Mouse (Mus musculus): ENCODE measurements around the gene Pgp. TPM values are rescaled to one million over a fixed set of nuclear protein-coding genes. Genes with fewer than 3 reads are reported as not detected.
"Not testable (repeated sequence)": the region's sequence is repeated elsewhere in the genome, so short reads cannot be mapped to it uniquely, and the experiment has no call there.

Gene Pgp
- polyA plus RNA-seq (2012; rRNA removed), result 37.6 and 49.6 TPM in 2 replicates
- polyA plus RNA-seq (2014; fragmentation: Nextera tagmentation; extraction: Ambion mirVana), result 52.9 TPM in 2 replicates

DNA sequence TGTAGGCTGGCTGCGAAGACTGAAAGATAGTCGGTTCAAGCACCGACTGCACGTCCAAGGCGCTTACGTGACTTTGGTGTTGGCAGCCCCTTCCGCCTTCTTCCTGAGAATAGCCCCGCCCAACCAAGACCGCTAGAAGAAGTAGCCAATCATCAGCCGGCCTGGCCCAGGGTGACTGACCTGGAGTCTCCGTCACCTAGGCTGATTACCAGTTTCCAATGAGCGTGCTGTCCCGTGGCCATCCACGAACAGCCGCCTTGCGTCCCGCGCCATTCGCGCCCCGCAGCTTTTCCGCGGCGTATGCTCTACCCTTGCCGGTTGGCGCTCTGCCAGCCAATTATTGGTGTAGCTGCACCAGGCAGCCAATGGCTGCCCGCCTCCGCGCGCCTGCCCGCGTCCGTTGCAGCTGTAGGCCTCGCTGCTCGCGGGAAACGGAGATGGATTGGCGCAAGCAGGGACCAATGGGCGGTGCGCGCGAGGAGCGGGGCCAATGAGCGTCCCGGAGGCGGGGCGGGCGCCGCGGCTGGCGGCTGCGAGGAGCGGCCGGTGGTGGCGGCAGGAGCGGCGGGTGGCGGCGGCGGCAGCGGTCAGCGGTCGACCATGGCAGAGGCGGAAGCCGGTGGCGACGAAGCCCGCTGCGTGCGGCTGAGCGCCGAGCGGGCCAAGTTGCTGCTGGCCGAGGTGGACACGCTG is at the start of gene Pgp, which contains the start of gene E4f1:
Pgp (plus strand) TSS at position 483 of the 693 bp plus-strand sequence.
E4f1 (minus strand) TSS at position 404 of the 693 bp plus-strand sequence.
- WGBS, result under 1% methylated on average over 42 of the region's 75 CpGs
- Histone ChIP-seq H3K9me3 (ENCODE audit: control insufficient read depth, low read length) (no peaks in the 10 kb centered on the region), H3K4me3 (replicated peaks; ENCODE audit: low read length) (peak within 1 kb of the TSS; percentile 90), H3K27ac (replicated peaks; ENCODE audit: low read depth, low read length) (peak within 1 kb of the TSS; percentile 76; the same call in 1 of the 2 replicates), H3K9ac (ENCODE audit: low read depth, low read length, severe bottlenecking) (peak within 1 kb of the TSS; percentile 77), H3K4me1 (ENCODE audit: control insufficient read depth, insufficient read depth, low read length) (peaks cover 18% of the 10 kb centered on the region), H3K4me2 (replicated peaks; ENCODE audit: low read depth, low read length, severe bottlenecking) (peak within 1 kb of the TSS; percentile 98), H3K27me3 (ENCODE audit: control insufficient read depth, insufficient read depth, low read length) (no peaks in the 10 kb centered on the region), H3K36me3 (ENCODE audit: control insufficient read depth, insufficient read depth, low read length) (peaks cover 21% of the 10 kb centered on the region)
- ATAC-seq (ENCODE audit: low FRiP score, low read depth) (peak; percentile 99), DNase-seq (ENCODE audit: low spot score) (peak; percentile 97)
- TF ChIP-seq POLR2A (IDR thresholded peaks at IDR 0.05; ENCODE audit: borderline replicate concordance, extremely low read depth, insufficient read depth, insufficient read length), result peak; percentile 63; the same call in 1 of the 2 replicates

DNA sequence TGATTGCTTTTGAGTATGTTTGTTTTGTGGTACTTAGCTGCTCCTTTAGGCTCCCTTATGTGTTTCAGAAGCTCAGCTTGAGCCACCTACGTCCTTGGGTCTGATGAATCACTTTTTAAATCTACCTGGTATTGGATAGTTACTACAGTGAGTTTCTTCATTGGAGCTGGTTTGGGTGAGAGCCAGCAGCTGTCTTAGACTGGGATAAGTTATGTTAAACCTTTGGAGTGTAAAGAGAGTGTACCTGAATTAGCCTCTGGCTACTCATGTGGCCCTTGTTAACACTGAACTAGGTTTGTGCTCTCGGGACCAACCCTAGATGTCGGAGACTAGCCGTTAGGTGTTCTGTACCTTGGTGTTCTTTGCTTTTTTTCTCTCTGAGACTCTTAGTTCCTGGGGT is 47.1 kb upstream of the Pgp start:
- 93% methylated on average over 4 of the region's 4 CpGs for WGBS
- no peak for ATAC-seq (ENCODE audit: low FRiP score, low read depth)
- no peak for DNase-seq (ENCODE audit: low spot score)
- Histone ChIP-seq H3K4me3 (replicated peaks; ENCODE audit: low read length) (no peak overlapping the region), H3K9ac (ENCODE audit: low read depth, low read length, severe bottlenecking) (no peak overlapping the region), H3K4me1 (ENCODE audit: control insufficient read depth, insufficient read depth, low read length) (peaks cover 8% of the 10 kb centered on the region), H3K27me3 (ENCODE audit: control insufficient read depth, insufficient read depth, low read length) (no peaks in the 10 kb centered on the region), H3K9me3 (ENCODE audit: control insufficient read depth, low read length) (no peaks in the 10 kb centered on the region), H3K4me2 (replicated peaks; ENCODE audit: low read depth, low read length, severe bottlenecking) (no peak overlapping the region), H3K27ac (replicated peaks; ENCODE audit: low read depth, low read length) (no peak overlapping the region), H3K36me3 (ENCODE audit: control insufficient read depth, insufficient read depth, low read length) (peaks cover 74% of the 10 kb centered on the region)
- no peak for TF ChIP-seq POLR2A (IDR thresholded peaks at IDR 0.05; ENCODE audit: borderline replicate concordance, extremely low read depth, insufficient read depth, insufficient read length)

GRCm38 (mm10) chr17:24424489-24424888 is 45.7 kb upstream of the Pgp start:
- no peak for TF ChIP-seq POLR2A (IDR thresholded peaks at IDR 0.05; ENCODE audit: borderline replicate concordance, extremely low read depth, insufficient read depth, insufficient read length)
- Histone ChIP-seq H3K4me1 (ENCODE audit: control insufficient read depth, insufficient read depth, low read length) (peaks cover 8% of the 10 kb centered on the region), H3K9me3 (ENCODE audit: control insufficient read depth, low read length) (no peaks in the 10 kb centered on the region), H3K4me2 (replicated peaks; ENCODE audit: low read depth, low read length, severe bottlenecking) (no peak overlapping the region), H3K36me3 (ENCODE audit: control insufficient read depth, insufficient read depth, low read length) (peaks cover 60% of the 10 kb centered on the region), H3K4me3 (replicated peaks; ENCODE audit: low read length) (no peak overlapping the region), H3K9ac (ENCODE audit: low read depth, low read length, severe bottlenecking) (no peak overlapping the region), H3K27me3 (ENCODE audit: control insufficient read depth, insufficient read depth, low read length) (no peaks in the 10 kb centered on the region), H3K27ac (replicated peaks; ENCODE audit: low read depth, low read length) (no peak overlapping the region)
- ATAC-seq (ENCODE audit: low FRiP score, low read depth) (no peak), DNase-seq (ENCODE audit: low spot score) (no peak)
- WGBS, result 89% methylated on average over 5 of the region's 5 CpGs

DNA sequence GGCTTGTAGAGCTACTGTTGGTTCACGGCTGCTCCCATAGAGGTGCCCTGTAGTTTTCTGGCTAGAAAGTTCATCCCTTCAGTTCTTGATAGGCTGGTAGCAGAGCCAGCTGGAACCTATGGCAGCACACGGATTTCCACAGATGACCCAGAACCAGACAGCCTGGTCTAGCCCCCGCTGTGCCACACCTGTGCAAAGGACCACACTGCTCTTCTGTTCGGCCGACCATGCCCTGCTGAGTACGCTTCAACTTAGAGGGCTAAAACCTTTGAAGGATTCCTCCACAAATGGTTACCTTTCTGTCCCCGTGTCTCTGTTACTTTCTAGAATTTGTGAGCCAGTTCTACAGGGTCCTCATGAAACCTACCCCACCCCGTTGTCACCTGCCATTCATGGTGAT is 44.9 kb upstream of the Pgp start:
- peaks cover 52% of the 10 kb centered on the region for H3K36me3 ChIP-seq (ENCODE audit: control insufficient read depth, insufficient read depth, low read length)
- ATAC-seq (ENCODE audit: low FRiP score, low read depth); H3K9me3 ChIP-seq (ENCODE audit: control insufficient read depth, low read length); H3K4me3 ChIP-seq (replicated peaks; ENCODE audit: low read length); H3K4me2 ChIP-seq (replicated peaks; ENCODE audit: low read depth, low read length, severe bottlenecking); H3K4me1 ChIP-seq (ENCODE audit: control insufficient read depth, insufficient read depth, low read length); DNase-seq (ENCODE audit: low spot score); H3K27me3 ChIP-seq (ENCODE audit: control insufficient read depth, insufficient read depth, low read length); H3K27ac ChIP-seq (replicated peaks; ENCODE audit: low read depth, low read length); H3K9ac ChIP-seq (ENCODE audit: low read depth, low read length, severe bottlenecking): not testable (repeated sequence)
- WGBS, result 94% methylated on average over 4 of the region's 8 CpGs

- H3K27ac ChIP-seq (replicated peaks; ENCODE audit: low read depth, low read length), result no peak overlapping the region
- H3K4me3 ChIP-seq (replicated peaks; ENCODE audit: low read length), result 0 out of 2 replicates have a peak overlapping the region, but pooled peaks have one; percentile 69
- H3K36me3 ChIP-seq (ENCODE audit: control insufficient read depth, insufficient read depth, low read length), result peaks cover 48% of the 10 kb centered on the region
- 76% methylated on average over 7 of the region's 7 CpGs for WGBS
- H3K4me2 ChIP-seq (replicated peaks; ENCODE audit: low read depth, low read length, severe bottlenecking), result peak overlapping the region; percentile 59; the same call in 1 of the 2 replicates
- no peak overlapping the region for H3K9ac ChIP-seq (ENCODE audit: low read depth, low read length, severe bottlenecking)
- ATAC-seq (ENCODE audit: low FRiP score, low read depth) (no peak; the same call in 1 of the 2 replicates), DNase-seq (ENCODE audit: low spot score) (no peak)
- TF ChIP-seq POLR2A (IDR thresholded peaks at IDR 0.05; ENCODE audit: borderline replicate concordance, extremely low read depth, insufficient read depth, insufficient read length), result no peak
- H3K27me3 ChIP-seq (ENCODE audit: control insufficient read depth, insufficient read depth, low read length), result no peaks in the 10 kb centered on the region
- H3K9me3 ChIP-seq (ENCODE audit: control insufficient read depth, low read length), result no peaks in the 10 kb centered on the region
- peaks cover 14% of the 10 kb centered on the region for H3K4me1 ChIP-seq (ENCODE audit: control insufficient read depth, insufficient read depth, low read length)
Observed at GRCm38 (mm10) chr17:24425905-24426304, 44.3 kb upstream of the Pgp start.
